Mouse (Mus musculus) liver, adult 10 weeks (tissue): ENCODE measurements around the gene Arhgap40. TPM values are rescaled to one million over a fixed set of nuclear protein-coding genes. Genes with fewer than 3 reads are reported as not detected.

Experiments used
- polyA plus RNA-seq: library from polyadenylated mRNA; stranded (reverse); fragments of 350-450 nt; fragmentation: Illumina TruSeq; extraction: RNeasy Lipid Tissue Mini Kit (QIAGEN cat#74804); gene quantifications from one replicate; pipeline ENCODE4 v1.2.3, GENCODE M21; 2014; ENCODE audit warnings: low read depth, low replicate concordance

The Arhgap40 gene
- not detected for polyA plus RNA-seq

DNA sequence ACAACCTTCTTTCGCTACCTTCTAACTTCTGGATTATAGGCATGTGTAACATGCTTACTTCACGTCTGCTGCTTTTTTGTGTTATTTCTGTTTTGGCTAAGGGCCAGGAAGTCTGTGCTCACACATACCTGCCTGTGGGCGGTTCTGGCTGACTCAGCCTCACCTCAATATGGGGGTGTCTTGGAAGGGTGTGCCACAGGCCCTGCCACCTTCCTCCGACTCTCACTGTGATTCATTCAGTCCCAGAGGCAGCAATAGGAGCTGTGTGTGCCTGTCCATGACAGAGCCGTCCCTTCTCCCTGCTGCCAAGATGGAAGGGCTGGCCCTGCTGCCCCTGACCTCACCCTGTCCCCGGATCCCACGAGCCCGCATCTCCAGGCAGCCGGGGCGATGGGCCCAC lies at the start of gene Arhgap40:
Arhgap40 (plus strand) TSS at position 269 of the 400 bp plus-strand sequence.

DNA sequence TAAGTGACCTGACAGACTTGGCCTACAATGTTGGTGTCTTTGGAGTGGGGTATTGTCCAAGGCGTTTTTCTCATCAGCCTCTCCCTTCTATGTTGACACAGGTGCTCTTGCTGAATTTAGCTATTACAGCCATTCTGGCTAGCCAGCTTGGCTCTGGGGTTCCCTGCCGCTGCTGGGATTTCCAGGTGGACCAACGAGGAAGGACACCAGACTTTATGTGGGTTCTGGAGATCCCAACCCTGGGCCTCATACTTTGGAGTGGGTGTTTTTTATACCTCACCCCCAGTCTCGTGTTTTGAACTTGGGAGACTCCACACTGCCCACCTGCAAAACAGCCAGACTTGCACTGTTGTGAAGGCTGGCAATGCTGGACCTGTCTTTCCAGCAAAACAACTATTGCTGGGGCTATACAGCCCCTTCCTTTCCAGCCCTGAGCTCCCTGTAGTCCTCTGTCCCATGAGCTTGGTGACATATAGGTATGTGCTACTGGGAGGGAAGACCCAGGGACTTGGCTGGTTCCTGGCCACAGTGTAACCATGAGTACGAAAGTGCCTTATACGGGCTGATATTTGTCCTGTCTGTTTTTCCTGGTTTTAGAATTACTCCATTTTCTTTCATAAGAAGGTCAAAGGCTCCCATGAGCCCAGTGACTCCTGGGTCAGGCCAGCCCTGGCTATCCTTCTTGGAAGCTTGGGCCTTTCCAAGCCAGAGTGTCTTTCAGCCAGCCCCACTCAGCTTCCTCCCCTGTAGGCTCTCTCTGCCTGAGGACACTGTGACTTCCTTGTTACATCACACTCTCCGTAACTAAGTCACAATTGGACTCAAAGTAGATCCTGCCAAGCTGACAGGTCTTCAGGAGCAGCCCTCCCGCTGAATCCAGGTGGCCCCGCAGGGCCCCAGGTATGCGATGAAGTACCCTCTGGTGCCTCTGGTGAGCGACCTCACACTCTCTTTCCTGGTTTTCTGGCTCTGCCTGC lies 10.5 kb upstream of the Arhgap40 start, which contains the start of gene Adig:
Adig (plus strand) TSS at position 777 of the 977 bp plus-strand sequence.

Other genes with a start within 250 kb of the Arhgap40 start
- 69.8 TPM for gene Lbp, start 206.3 kb upstream of the Arhgap40 start, polyA plus RNA-seq
- gene Snhg11, start 137.2 kb upstream of the Arhgap40 start, polyA plus RNA-seq: 2.4 TPM
- gene Ralgapb, start 102.9 kb upstream of the Arhgap40 start, polyA plus RNA-seq: 9.7 TPM
- gene Adig, start 10.2 kb upstream of the Arhgap40 start, polyA plus RNA-seq: not detected
- gene Slc32a1, start 98.0 kb downstream of the Arhgap40 start, polyA plus RNA-seq: not detected
- gene Actr5, start 112.1 kb downstream of the Arhgap40 start, polyA plus RNA-seq: 0.32 TPM
- 0.72 TPM for gene Ppp1r16b, start 152.6 kb downstream of the Arhgap40 start, polyA plus RNA-seq